Mouse (Mus musculus) forebrain, postnatal 0 days (tissue): ENCODE data around the gene Ankrd35. TPM values are rescaled to one million over a fixed set of nuclear protein-coding genes. Genes with fewer than 3 reads are reported as not detected.
A peak's percentile ranks its signal among the peaks of the same experiment; 100 is the strongest.

Source experiments
- ATAC-seq: fragments of 200-750 bp; cut with Nextera tagmentation; 2 replicates; pipeline ENCODE4 v1.8.0; 2017; ENCODE audit warnings: mild to moderate bottlenecking, moderate library complexity
- DNase-seq: peaks from one replicate; pipeline ENCODE4 v3.0.0-alpha.2; 2015
- H3K27ac ChIP-seq: fragments of 300-500 bp; sonication (generic); 2 replicates; pipeline ENCODE4 v1.5.1; 2014; ENCODE audit warnings: low read depth, mild to moderate bottlenecking, antibody characterized with exemption, low read length, moderate library complexity, mixed read lengths
- H3K27me3 ChIP-seq: fragments of 300-500 bp; sonication (generic); 2 replicates; pipeline ENCODE4 v1.6.1; 2014; ENCODE audit warnings: mild to moderate bottlenecking, low read length, mixed read lengths; ENCODE audit not compliant: insufficient read depth
- H3K36me3 ChIP-seq: fragments of 300-500 bp; sonication (generic); 2 replicates; pipeline ENCODE4 v1.6.1; 2014; ENCODE audit warnings: mild to moderate bottlenecking, moderate library complexity; ENCODE audit not compliant: insufficient read depth
- H3K4me1 ChIP-seq: fragments of 300-500 bp; sonication (generic); 2 replicates; pipeline ENCODE4 v1.6.1; 2014; ENCODE audit warnings: antibody characterized with exemption; ENCODE audit not compliant: insufficient read depth
- H3K4me2 ChIP-seq: fragments of 300-500 bp; sonication (generic); 2 replicates; pipeline ENCODE4 v1.6.1; 2014; ENCODE audit warnings: low read depth, mild to moderate bottlenecking, moderate library complexity
- H3K4me3 ChIP-seq: fragments of 300-500 bp; sonication (generic); 2 replicates; pipeline ENCODE4 v1.5.1; 2014; ENCODE audit warnings: low read depth, low read length, mixed read lengths
- H3K9ac ChIP-seq: fragments of 300-500 bp; sonication (generic); 2 replicates; pipeline ENCODE4 v1.6.1; 2014; ENCODE audit warnings: mild to moderate bottlenecking
- H3K9me3 ChIP-seq: fragments of 300-500 bp; sonication (generic); 2 replicates; pipeline ENCODE4 v1.6.1; 2016; ENCODE audit warnings: low read length
- CTCF ChIP-seq: sonication (generic); IDR thresholded peaks from 2 replicates; pipeline ENCODE4 v1.5.1; 2016; ENCODE audit warnings: antibody characterized with exemption, control low read depth, low read depth
- WGBS: fragments of 180-500 bp; shearing (Covaris S2); extraction: QIAGEN DNeasy Blood & Tissue Kit; methylation state at CpG from one replicate; pipeline ENCODE4 v1.1.7; 2014; 5-methylcytosine and 5-hydroxymethylcytosine counted together
- polyA plus RNA-seq: library from polyadenylated mRNA; unstranded; fragments of >200 nt; fragmentation: Nextera tagmentation; extraction: Ambion mirVana; gene quantifications from 2 replicates; pipeline ENCODE4 v1.2.1, GENCODE M21; 2015
- total RNA-seq: library from RNA; depleted of rRNA; stranded (reverse); fragments of >200 nt; gene quantifications from 2 replicates; pipeline ENCODE4 v1.2.3, GENCODE M21; 2014

The Ankrd35 gene
- total and polyA plus RNA-seq, 2 experiments from 2014 or later: 4.7 to 7.1 TPM

DNA sequence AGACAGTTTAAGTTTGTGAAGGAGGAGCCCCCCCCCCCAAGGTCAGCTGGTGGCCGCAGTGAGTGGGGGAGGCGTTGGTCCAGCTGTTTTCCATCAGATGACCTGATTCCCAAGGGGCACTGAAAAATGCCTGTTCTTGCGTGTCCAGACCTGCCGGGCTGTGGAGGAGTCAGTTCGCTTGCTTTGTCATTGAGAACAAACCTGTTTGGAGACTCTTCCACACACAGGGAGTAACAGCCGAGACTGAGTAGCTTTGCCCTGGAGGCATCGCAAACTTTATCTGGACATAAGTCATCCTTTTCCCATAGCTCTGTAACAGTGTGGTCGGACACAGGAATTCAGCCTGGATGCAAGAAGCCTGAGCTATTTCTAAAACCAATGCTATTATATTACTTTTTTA, 4.5 kb downstream of the Ankrd35 start:
- no peak for TF ChIP-seq CTCF
- H3K4me1 ChIP-seq: no peaks in the 10 kb centered on the region
- H3K27ac ChIP-seq: no peak overlapping the region
- no peak for DNase-seq
- no peak overlapping the region for H3K9ac ChIP-seq
- no peak overlapping the region for H3K4me2 ChIP-seq
- no peaks in the 10 kb centered on the region for H3K9me3 ChIP-seq
- no peak for ATAC-seq
- no peak overlapping the region for H3K4me3 ChIP-seq
- WGBS: 83% methylated on average over 8 of the region's 8 CpGs
- no peaks in the 10 kb centered on the region for H3K27me3 ChIP-seq
- H3K36me3 ChIP-seq: no peaks in the 10 kb centered on the region

DNA sequence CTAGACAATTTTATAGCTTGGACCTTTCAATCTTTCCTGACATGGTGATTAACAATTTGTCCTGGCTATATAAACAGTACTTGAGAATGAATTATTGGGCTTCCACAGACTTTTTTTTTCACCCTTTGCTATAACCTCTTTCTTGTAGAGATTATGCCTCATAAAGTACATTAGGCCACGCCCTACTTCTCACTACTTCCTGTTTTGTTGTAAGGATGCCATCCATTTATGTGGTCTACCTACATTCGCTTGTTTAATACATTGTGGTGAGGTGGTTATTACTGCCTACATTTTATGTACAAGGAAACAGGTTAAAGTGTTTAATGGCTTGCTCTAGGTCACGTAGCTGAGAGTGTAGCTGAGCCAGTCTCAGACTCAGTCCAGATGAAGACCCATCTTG, 5.2 kb downstream of the Ankrd35 start:
- no peak overlapping the region for H3K4me2 ChIP-seq
- no peak for ATAC-seq
- H3K27ac ChIP-seq: no peak overlapping the region
- H3K9me3 ChIP-seq: no peaks in the 10 kb centered on the region
- peaks cover 3% of the 10 kb centered on the region; the same call in 1 of the 2 replicates for H3K4me1 ChIP-seq
- no peak overlapping the region for H3K9ac ChIP-seq
- DNase-seq: no peak
- H3K36me3 ChIP-seq: no peaks in the 10 kb centered on the region
- 80% methylated on average over 3 of the region's 3 CpGs for WGBS
- TF ChIP-seq CTCF: no peak
- H3K27me3 ChIP-seq: no peaks in the 10 kb centered on the region
- H3K4me3 ChIP-seq: no peak overlapping the region

DNA sequence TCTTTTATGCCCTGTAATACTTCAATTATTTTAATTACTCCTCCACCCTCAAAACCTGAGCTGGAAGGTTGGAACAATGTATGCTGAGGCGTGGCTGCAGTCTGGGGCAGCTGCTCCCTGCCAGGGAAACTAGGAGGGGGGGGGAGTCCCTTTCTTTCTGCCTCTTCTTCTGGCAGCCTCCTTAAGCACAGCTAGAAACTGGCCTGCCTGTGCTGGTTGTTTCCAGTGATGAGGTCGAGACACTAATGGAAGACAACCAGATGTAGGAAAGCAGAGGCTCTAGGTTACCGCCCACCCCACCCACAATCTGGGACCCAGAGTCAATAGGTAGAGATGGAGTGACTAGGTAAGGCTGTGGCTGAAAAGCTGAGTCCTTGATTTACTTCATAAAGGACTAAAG, 5.8 kb downstream of the Ankrd35 start:
- Histone ChIP-seq H3K27ac (no peak overlapping the region), H3K4me1 (peaks cover 7% of the 10 kb centered on the region; the same call in 1 of the 2 replicates), H3K4me3 (no peak overlapping the region), H3K27me3 (no peaks in the 10 kb centered on the region), H3K9me3 (no peaks in the 10 kb centered on the region), H3K9ac (no peak overlapping the region), H3K4me2 (no peak overlapping the region), H3K36me3 (no peaks in the 10 kb centered on the region)
- DNase-seq (no peak), ATAC-seq (no peak)
- TF ChIP-seq CTCF: no peak
- WGBS: 25% methylated on average over 3 of the region's 3 CpGs

DNA sequence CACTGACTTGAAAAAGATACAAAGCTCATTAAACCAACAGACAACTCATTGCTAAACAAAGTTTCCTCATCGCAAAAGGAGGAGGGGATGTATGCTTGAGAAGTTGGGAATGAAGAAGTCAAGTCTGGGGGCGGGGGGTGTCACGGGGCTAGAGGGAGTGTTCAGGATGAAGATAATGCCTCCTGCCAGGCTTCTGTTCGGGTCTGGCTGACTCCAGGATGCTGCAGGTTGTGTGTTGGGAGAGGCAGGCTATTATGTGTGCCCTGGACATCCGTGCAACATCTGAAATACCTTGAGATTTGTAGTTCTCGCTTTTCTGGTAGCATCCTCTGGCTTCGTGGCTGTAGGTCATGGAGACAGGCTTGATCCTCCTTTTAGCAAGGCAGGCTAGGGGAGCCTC, 8.5 kb downstream of the Ankrd35 start:
- 63% methylated on average over 7 of the region's 7 CpGs for WGBS
- Histone ChIP-seq H3K9ac (no peak overlapping the region), H3K27me3 (no peaks in the 10 kb centered on the region), H3K4me3 (no peak overlapping the region), H3K36me3 (no peaks in the 10 kb centered on the region), H3K4me2 (no peak overlapping the region), H3K9me3 (no peaks in the 10 kb centered on the region), H3K27ac (no peak overlapping the region), H3K4me1 (peaks cover 7% of the 10 kb centered on the region; the same call in 1 of the 2 replicates)
- ATAC-seq (no peak), DNase-seq (no peak)
- no peak for TF ChIP-seq CTCF

DNA sequence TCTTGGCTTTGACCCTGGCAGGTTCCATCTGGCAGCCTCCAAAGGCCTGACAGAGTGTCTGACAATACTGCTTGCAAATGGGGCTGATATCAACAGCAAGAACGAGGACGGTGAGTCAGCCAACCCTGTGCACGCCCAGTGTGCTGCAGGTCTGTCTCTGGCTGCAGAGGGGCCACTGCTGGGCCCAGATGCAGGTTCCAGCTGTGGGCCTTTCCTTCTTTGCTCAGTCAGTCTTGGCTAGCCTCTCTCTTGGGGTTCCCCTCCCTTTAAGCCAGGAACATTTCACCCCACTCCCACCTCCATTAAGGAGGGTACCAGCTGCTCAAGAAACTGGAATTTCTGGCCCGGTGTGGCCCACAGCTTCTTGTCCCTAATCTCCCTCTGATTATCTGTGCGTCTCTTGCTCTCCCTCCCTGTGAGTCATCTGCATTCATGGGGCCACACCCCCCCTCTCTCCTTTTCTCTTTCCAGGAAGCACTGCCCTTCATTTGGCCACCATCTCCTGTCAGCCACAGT, 9.3 kb downstream of the Ankrd35 start:
- DNase-seq: no peak
- H3K4me1 ChIP-seq: peaks cover 7% of the 10 kb centered on the region; the same call in 1 of the 2 replicates
- H3K4me2 ChIP-seq: no peak overlapping the region
- H3K36me3 ChIP-seq: no peaks in the 10 kb centered on the region
- TF ChIP-seq CTCF: no peak
- no peaks in the 10 kb centered on the region; the same call in 1 of the 2 replicates for H3K27me3 ChIP-seq
- WGBS: 24% methylated on average over 5 of the region's 5 CpGs
- no peak overlapping the region for H3K4me3 ChIP-seq
- ATAC-seq: no peak
- no peaks in the 10 kb centered on the region for H3K9me3 ChIP-seq
- no peak overlapping the region for H3K9ac ChIP-seq
- no peak overlapping the region for H3K27ac ChIP-seq

DNA sequence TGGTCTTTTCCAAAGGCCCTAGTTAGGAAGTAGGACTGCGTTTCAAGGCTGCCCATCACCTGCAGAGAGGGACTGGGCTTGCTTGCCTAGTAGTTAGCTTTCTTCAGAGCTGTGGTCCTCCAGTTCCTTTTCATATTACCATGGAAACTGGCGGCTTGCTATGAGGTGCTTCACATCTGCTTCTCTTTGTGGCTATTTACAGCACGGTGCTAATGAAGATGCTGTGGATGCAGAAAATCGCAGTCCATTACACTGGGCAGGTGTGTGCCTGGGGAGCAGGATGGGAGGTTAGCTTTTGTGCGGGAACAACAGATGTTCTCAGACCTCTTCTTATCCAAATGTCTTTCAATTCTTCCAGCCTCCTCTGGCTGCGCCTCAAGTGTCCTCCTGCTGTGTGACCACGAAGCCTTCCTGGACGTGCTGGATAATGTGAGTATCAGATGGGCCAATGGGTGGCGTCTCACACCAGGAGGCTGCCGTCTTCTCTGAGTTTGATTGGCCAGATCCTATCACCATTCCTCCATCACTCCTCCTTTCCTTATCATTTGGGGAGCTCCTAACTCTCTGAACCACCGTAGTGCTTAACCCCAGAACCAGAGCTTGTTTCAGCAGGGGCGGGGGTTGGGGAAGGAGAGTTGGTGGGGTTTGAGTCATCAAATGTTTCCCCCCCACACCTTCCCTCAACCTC, 10.5 kb downstream of the Ankrd35 start:
- no peaks in the 10 kb centered on the region for H3K9me3 ChIP-seq
- H3K27me3 ChIP-seq: no peaks in the 10 kb centered on the region; the same call in 1 of the 2 replicates
- H3K27ac ChIP-seq: no peak overlapping the region
- no peak for TF ChIP-seq CTCF
- no peak overlapping the region for H3K4me2 ChIP-seq
- peak; percentile 85 for ATAC-seq
- H3K4me3 ChIP-seq: no peak overlapping the region
- peaks cover 7% of the 10 kb centered on the region; the same call in 1 of the 2 replicates for H3K4me1 ChIP-seq
- H3K36me3 ChIP-seq: no peaks in the 10 kb centered on the region
- H3K9ac ChIP-seq: no peak overlapping the region
- peak; percentile 50 for DNase-seq
- 15% methylated on average over 12 of the region's 12 CpGs for WGBS

DNA sequence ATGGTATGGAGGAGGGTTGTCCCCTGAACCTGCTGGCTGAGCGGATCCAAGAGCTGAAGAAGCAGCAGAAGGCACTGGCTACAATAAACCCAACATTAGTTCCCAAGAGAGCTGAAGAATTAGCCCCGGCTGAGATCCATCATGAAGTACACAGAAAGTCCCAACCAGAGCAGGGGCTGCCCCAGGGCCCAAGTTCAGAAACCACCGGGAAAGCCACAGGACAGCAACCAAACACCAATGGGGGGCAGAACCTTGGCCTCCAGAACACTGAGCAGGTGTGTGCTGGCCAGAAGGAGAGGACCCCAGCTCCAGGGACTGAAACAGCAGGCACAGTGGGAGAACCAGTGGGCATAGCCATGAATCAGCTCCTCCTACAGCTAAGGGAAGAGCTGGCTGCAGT, 13.6 kb downstream of the Ankrd35 start:
- Histone ChIP-seq H3K9ac (no peak overlapping the region), H3K4me1 (peaks cover 7% of the 10 kb centered on the region; the same call in 1 of the 2 replicates), H3K36me3 (no peaks in the 10 kb centered on the region), H3K4me2 (no peak overlapping the region), H3K9me3 (no peaks in the 10 kb centered on the region), H3K27me3 (no peaks in the 10 kb centered on the region; the same call in 1 of the 2 replicates), H3K4me3 (no peak overlapping the region), H3K27ac (no peak overlapping the region)
- no peak for ATAC-seq
- no peak for TF ChIP-seq CTCF
- no peak for DNase-seq
- WGBS: 82% methylated on average over 3 of the region's 3 CpGs
